Mouse (Mus musculus): Measurements from ENCODE around the gene Rpl27a. TPM values are rescaled to one million over a fixed set of nuclear protein-coding genes. Genes with fewer than 3 reads are reported as not detected.

Rpl27a gene
- polyA plus RNA-seq (2015; fragmentation: Nextera tagmentation; extraction: Ambion mirVana): 126 and 134 TPM in 2 replicates

DNA sequence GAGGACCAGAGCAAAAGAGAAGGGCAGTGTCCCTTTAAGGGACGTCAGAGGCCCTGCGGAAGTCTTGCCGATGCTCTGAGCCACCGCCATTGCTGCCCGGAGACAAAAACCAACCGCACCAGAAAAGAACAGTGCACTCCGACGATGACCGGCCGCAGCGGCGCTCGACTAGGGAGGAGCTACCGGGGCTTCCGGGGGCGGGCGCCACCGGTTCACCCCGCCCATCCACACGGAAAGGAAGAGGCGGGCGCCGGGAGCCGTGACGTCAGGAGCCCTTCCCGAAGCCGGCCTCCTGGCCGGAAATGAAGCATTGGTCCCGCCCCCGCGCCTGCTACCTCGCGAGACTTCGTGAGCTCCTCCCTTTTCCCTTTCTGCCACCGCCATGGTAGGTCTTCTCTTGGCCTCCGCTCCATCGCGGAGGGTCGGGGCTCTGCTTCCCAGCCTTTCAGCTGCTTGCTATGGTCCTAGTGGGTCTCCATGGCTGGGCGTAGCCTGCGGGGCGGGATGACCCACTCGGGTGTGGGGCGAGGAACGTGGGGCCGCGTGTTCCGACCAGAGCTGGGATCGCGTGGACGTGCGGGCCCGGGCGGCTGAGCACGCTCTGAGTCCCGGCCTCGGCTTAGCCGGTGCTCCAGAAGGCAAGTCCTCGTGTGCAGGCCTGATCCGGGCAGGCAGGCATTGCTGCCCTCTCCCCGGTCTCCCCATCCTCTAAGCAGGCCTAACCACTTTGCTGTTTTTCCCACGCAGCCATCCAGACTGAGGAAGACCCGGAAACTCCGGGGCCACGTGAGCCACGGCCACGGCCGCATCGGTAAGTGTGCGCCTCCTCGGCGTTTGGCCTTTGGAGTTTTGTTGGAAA lies at the start of gene Rpl27a:
Rpl27a (plus strand) TSS at position 310 of the 859 bp plus-strand sequence.
- H3K9me3 ChIP-seq (ENCODE audit: control insufficient read depth, low read length): no peaks in the 10 kb centered on the region
- 0% methylated on average over 69 of the region's 72 CpGs for WGBS

GRCm38 (mm10) chr7:109470700-109471099 lies 48.2 kb upstream of the Rpl27a start:
- Histone ChIP-seq H3K27me3 (ENCODE audit: control insufficient read depth, insufficient read depth, low read depth, low read length) (no peaks in the 10 kb centered on the region), H3K4me3 (ENCODE audit: low read length) (no peak overlapping the region), H3K36me3 (ENCODE audit: control insufficient read depth, insufficient read depth, low read length) (no peaks in the 10 kb centered on the region), H3K9ac (ENCODE audit: low read length) (no peak overlapping the region), H3K9me3 (ENCODE audit: control insufficient read depth, low read length) (no peaks in the 10 kb centered on the region), H3K4me2 (ENCODE audit: low read depth, low read length) (no peak overlapping the region), H3K4me1 (replicated peaks; ENCODE audit: control insufficient read depth, insufficient read depth, low read length) (no peaks in the 10 kb centered on the region), H3K27ac (ENCODE audit: low read length) (no peak overlapping the region)
- ATAC-seq (ENCODE audit: low read depth): no peak
- 62% methylated on average over 4 of the region's 4 CpGs for WGBS

More for the DNA sequence above, at the start of gene Rpl27a:
- H3K4me1 ChIP-seq (replicated peaks; ENCODE audit: control insufficient read depth, insufficient read depth, low read length): peaks cover 19% of the 10 kb centered on the region
- peaks cover 27% of the 10 kb centered on the region for H3K36me3 ChIP-seq (ENCODE audit: control insufficient read depth, insufficient read depth, low read length)
- peak within 1 kb of the TSS; percentile 83 for H3K4me2 ChIP-seq (ENCODE audit: low read depth, low read length)
- peak within 1 kb of the TSS; percentile 97 for H3K27ac ChIP-seq (ENCODE audit: low read length)
- peak within 1 kb of the TSS; percentile 90 for H3K4me3 ChIP-seq (ENCODE audit: low read length)
- peak; percentile 96 for ATAC-seq (ENCODE audit: low read depth)
- H3K9ac ChIP-seq (ENCODE audit: low read length): peak within 1 kb of the TSS; percentile 99
- no peaks in the 10 kb centered on the region for H3K27me3 ChIP-seq (ENCODE audit: control insufficient read depth, insufficient read depth, low read depth, low read length)

- Histone ChIP-seq H3K27me3 (ENCODE audit: control insufficient read depth, insufficient read depth, low read depth, low read length) (no peaks in the 10 kb centered on the region), H3K4me1 (replicated peaks; ENCODE audit: control insufficient read depth, insufficient read depth, low read length) (no peaks in the 10 kb centered on the region), H3K9me3 (ENCODE audit: control insufficient read depth, low read length) (no peaks in the 10 kb centered on the region), H3K4me2 (ENCODE audit: low read depth, low read length) (no peak overlapping the region), H3K36me3 (ENCODE audit: control insufficient read depth, insufficient read depth, low read length) (no peaks in the 10 kb centered on the region), H3K9ac (ENCODE audit: low read length) (no peak overlapping the region), H3K27ac (ENCODE audit: low read length) (no peak overlapping the region), H3K4me3 (ENCODE audit: low read length) (no peak overlapping the region)
- 52% methylated on average over 3 of the region's 3 CpGs for WGBS
- no peak for ATAC-seq (ENCODE audit: low read depth)
These were observed 41.0 kb upstream of the Rpl27a start for GRCm38 (mm10) chr7:109477926-109478325.

DNA sequence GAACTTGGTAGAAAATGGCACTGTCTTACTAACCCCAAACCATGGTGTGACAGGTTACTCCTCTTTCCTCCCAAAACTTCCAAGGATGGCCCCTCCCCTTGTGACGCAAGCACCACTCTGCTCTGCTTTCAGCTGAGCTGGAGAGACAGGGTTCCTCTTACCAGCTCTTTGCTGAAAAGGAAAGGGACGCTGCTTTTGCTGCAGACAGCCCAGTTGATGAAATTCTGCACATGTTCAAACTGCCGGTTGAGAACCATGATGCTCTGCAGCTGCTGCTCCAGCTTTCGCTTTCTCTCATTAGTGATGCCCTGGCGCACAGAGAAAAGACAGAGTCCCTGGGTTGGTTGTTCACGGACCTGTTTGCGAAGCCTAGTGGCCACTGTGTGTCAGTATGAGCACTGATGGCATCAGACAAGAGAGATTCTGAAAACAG lies 38.2 kb upstream of the Rpl27a start:
- H3K4me3 ChIP-seq (ENCODE audit: low read length): no peak overlapping the region
- H3K4me1 ChIP-seq (replicated peaks; ENCODE audit: control insufficient read depth, insufficient read depth, low read length): no peaks in the 10 kb centered on the region
- no peaks in the 10 kb centered on the region for H3K27me3 ChIP-seq (ENCODE audit: control insufficient read depth, insufficient read depth, low read depth, low read length)
- H3K27ac ChIP-seq (ENCODE audit: low read length): no peak overlapping the region
- H3K36me3 ChIP-seq (ENCODE audit: control insufficient read depth, insufficient read depth, low read length): no peaks in the 10 kb centered on the region
- H3K4me2 ChIP-seq (ENCODE audit: low read depth, low read length): 0 out of 2 replicates have a peak overlapping the region, but pooled peaks have one; percentile 0
- H3K9me3 ChIP-seq (ENCODE audit: control insufficient read depth, low read length): no peaks in the 10 kb centered on the region
- H3K9ac ChIP-seq (ENCODE audit: low read length): no peak overlapping the region
- WGBS: 26% methylated on average over 7 of the region's 7 CpGs
- 0 out of 2 replicates have a peak, but pooled peaks have one; percentile 43 for ATAC-seq (ENCODE audit: low read depth)

DNA sequence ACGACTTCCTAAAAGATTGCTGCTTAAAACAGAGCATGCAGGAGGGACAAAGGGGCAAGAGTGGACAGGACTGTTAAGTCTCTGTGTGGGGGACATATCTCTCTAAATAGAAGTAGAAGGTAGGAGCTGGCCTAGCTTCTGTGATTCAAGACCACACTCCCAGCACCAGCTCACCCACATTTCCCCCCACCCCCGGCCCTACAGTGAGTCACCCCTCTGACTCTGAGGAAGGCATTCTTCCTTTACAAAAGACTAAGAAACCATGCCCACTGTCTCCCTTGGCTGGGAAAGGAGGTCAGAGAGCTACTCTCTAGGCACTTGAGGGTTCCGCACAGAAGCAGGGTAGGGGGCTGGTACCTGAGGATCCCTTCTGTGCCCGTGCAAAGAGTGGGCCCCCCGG lies 34.7 kb upstream of the Rpl27a start:
- Histone ChIP-seq H3K9me3 (ENCODE audit: control insufficient read depth, low read length) (no peaks in the 10 kb centered on the region), H3K4me1 (replicated peaks; ENCODE audit: control insufficient read depth, insufficient read depth, low read length) (no peaks in the 10 kb centered on the region), H3K27ac (ENCODE audit: low read length) (no peak overlapping the region), H3K9ac (ENCODE audit: low read length) (no peak overlapping the region), H3K27me3 (ENCODE audit: control insufficient read depth, insufficient read depth, low read depth, low read length) (no peaks in the 10 kb centered on the region), H3K4me3 (ENCODE audit: low read length) (no peak overlapping the region), H3K4me2 (ENCODE audit: low read depth, low read length) (no peak overlapping the region), H3K36me3 (ENCODE audit: control insufficient read depth, insufficient read depth, low read length) (no peaks in the 10 kb centered on the region)
- WGBS: 57% methylated on average over 5 of the region's 5 CpGs
- ATAC-seq (ENCODE audit: low read depth): no peak

- H3K4me1 ChIP-seq (replicated peaks; ENCODE audit: control insufficient read depth, insufficient read depth, low read length): peaks cover 3% of the 10 kb centered on the region; the same call in 1 of the 2 replicates
- 57% methylated on average over 18 of the region's 18 CpGs for WGBS
- no peak for ATAC-seq (ENCODE audit: low read depth)
- no peaks in the 10 kb centered on the region for H3K9me3 ChIP-seq (ENCODE audit: control insufficient read depth, low read length)
- no peak overlapping the region for H3K4me2 ChIP-seq (ENCODE audit: low read depth, low read length)
- H3K36me3 ChIP-seq (ENCODE audit: control insufficient read depth, insufficient read depth, low read length): no peaks in the 10 kb centered on the region
- no peak overlapping the region for H3K9ac ChIP-seq (ENCODE audit: low read length)
- H3K27me3 ChIP-seq (ENCODE audit: control insufficient read depth, insufficient read depth, low read depth, low read length): peaks cover 3% of the 10 kb centered on the region; the same call in 1 of the 2 replicates
- no peak overlapping the region for H3K27ac ChIP-seq (ENCODE audit: low read length)
- H3K4me3 ChIP-seq (ENCODE audit: low read length): no peak overlapping the region
These were observed 26.2 kb upstream of the Rpl27a start for GRCm38 (mm10) chr7:109492616-109493318.

DNA sequence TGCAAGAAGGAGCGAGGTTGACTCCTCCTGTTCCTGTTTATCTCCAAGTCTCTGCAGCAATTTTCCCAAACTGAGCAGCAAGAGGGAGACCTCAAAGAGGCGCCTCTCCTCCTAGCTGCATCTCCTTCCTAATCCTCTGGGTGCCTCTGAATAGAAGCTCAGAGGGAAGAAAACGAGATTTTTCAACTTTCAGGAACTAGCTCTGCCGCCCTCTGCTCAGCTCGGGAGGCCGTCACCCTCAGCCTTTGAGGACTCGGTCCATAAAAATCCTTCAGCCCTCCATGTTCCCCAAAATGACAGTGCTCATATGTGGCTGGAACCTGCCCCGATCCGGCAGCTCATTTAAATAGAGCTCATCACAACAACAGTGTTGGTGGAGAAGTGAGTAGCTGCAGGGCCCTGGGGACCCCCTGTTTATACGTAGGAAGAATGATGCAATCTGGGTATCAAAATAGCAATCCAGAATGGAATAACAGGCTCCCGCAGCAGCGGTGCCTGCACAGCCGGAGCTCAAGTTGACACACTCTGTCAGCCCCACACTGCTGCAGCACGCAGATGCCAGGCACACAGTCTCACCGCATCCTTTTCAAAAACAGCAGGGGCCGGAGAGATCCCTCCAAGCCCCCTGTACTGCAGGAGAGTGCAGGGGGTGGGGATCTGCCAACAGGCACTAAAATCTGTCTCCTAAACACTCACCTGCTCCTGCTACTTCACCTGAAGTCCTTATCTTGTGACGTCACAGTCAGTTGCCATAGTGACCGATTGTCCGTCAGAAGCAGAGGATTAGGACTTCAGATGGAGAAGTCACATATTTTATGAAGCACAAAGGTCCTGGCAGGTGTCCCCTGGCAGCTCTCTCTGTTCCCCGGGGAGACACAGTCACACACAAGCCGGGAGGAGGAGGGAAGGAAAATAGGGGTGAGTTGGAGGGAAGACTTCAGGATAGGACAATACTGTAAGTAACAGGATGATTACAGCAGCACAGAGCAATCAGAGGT lies 25.3 kb upstream of the Rpl27a start:
- Histone ChIP-seq H3K36me3 (ENCODE audit: control insufficient read depth, insufficient read depth, low read length) (no peaks in the 10 kb centered on the region), H3K9ac (ENCODE audit: low read length) (no peak overlapping the region), H3K4me1 (replicated peaks; ENCODE audit: control insufficient read depth, insufficient read depth, low read length) (peaks cover 3% of the 10 kb centered on the region; the same call in 1 of the 2 replicates), H3K4me3 (ENCODE audit: low read length) (no peak overlapping the region), H3K4me2 (ENCODE audit: low read depth, low read length) (peak overlapping the region; percentile 8; the same call in 1 of the 2 replicates), H3K27me3 (ENCODE audit: control insufficient read depth, insufficient read depth, low read depth, low read length) (peaks cover 3% of the 10 kb centered on the region; the same call in 1 of the 2 replicates), H3K9me3 (ENCODE audit: control insufficient read depth, low read length) (no peaks in the 10 kb centered on the region), H3K27ac (ENCODE audit: low read length) (no peak overlapping the region)
- 7% methylated on average over 21 of the region's 21 CpGs for WGBS
- ATAC-seq (ENCODE audit: low read depth): no peak

GRCm38 (mm10) chr7:109497507-109497906 lies 21.4 kb upstream of the Rpl27a start:
- Histone ChIP-seq H3K4me2 (ENCODE audit: low read depth, low read length) (no peak overlapping the region), H3K36me3 (ENCODE audit: control insufficient read depth, insufficient read depth, low read length) (no peaks in the 10 kb centered on the region), H3K9ac (ENCODE audit: low read length) (no peak overlapping the region), H3K4me1 (replicated peaks; ENCODE audit: control insufficient read depth, insufficient read depth, low read length) (peaks cover 3% of the 10 kb centered on the region; the same call in 1 of the 2 replicates), H3K4me3 (ENCODE audit: low read length) (no peak overlapping the region), H3K9me3 (ENCODE audit: control insufficient read depth, low read length) (no peaks in the 10 kb centered on the region), H3K27ac (ENCODE audit: low read length) (no peak overlapping the region), H3K27me3 (ENCODE audit: control insufficient read depth, insufficient read depth, low read depth, low read length) (peaks cover 3% of the 10 kb centered on the region; the same call in 1 of the 2 replicates)
- ATAC-seq (ENCODE audit: low read depth): no peak
- 61% methylated on average over 4 of the region's 4 CpGs for WGBS

Data from lung, embryonic 16.5 days (tissue).